Mouse (Mus musculus) lung, embryonic 16.5 days (tissue): ENCODE data around the gene Mast4. TPM values are rescaled to one million over a fixed set of nuclear protein-coding genes. Genes with fewer than 3 reads are reported as not detected.

ENCODE experiments used
- ATAC-seq: fragments of 200-750 bp; cut with Nextera tagmentation; 2 replicates; pipeline ENCODE4 v1.8.0; 2017; ENCODE audit warnings: low read depth, mild to moderate bottlenecking, moderate library complexity
- H3K27ac ChIP-seq: fragments of 300-500 bp; sonication (generic); 2 replicates; pipeline ENCODE4 v1.5.1; 2014; ENCODE audit warnings: mild to moderate bottlenecking, control low read depth, low read length
- H3K27me3 ChIP-seq: fragments of 300-500 bp; sonication (generic); 2 replicates; pipeline ENCODE4 v1.6.1; 2014; ENCODE audit warnings: low read depth, low read length, mixed read lengths; ENCODE audit not compliant: control insufficient read depth, insufficient read depth
- H3K36me3 ChIP-seq: fragments of 300-500 bp; sonication (generic); 2 replicates; pipeline ENCODE4 v1.6.1; 2014; ENCODE audit warnings: low read length; ENCODE audit not compliant: control insufficient read depth, insufficient read depth
- H3K4me1 ChIP-seq: fragments of 300-500 bp; sonication (generic); replicated peaks from 2 replicates; pipeline ENCODE4 v1.6.1; 2014; ENCODE audit warnings: low read length, mixed read lengths; ENCODE audit not compliant: control insufficient read depth, insufficient read depth
- H3K4me2 ChIP-seq: fragments of 300-500 bp; sonication (generic); 2 replicates; pipeline ENCODE4 v1.6.1; 2014; ENCODE audit warnings: low read depth, low read length, control low read depth
- H3K4me3 ChIP-seq: fragments of 300-500 bp; sonication (generic); 2 replicates; pipeline ENCODE4 v1.5.1; 2014; ENCODE audit warnings: mild to moderate bottlenecking, low read length, control low read depth
- H3K9ac ChIP-seq: fragments of 300-500 bp; sonication (generic); 2 replicates; pipeline ENCODE4 v1.6.1; 2014; ENCODE audit warnings: low read length, control low read depth
- H3K9me3 ChIP-seq: fragments of 300-500 bp; sonication (generic); 2 replicates; pipeline ENCODE4 v1.6.1; 2016; ENCODE audit warnings: low read length; ENCODE audit not compliant: control insufficient read depth
- WGBS: fragments of 180-500 bp; shearing (Covaris S2); extraction: QIAGEN DNeasy Blood & Tissue Kit; methylation state at CpG from one replicate; pipeline ENCODE4 v1.1.7; 2014; 5-methylcytosine and 5-hydroxymethylcytosine counted together
- polyA plus RNA-seq: library from polyadenylated mRNA; unstranded; fragments of >200 nt; fragmentation: Nextera tagmentation; extraction: Ambion mirVana; gene quantifications from 2 replicates; pipeline ENCODE4 v1.2.1, GENCODE M21; 2015

Mast4 gene
- polyA plus RNA-seq, 1 experiment from 2014 or later = 30.2 TPM

DNA sequence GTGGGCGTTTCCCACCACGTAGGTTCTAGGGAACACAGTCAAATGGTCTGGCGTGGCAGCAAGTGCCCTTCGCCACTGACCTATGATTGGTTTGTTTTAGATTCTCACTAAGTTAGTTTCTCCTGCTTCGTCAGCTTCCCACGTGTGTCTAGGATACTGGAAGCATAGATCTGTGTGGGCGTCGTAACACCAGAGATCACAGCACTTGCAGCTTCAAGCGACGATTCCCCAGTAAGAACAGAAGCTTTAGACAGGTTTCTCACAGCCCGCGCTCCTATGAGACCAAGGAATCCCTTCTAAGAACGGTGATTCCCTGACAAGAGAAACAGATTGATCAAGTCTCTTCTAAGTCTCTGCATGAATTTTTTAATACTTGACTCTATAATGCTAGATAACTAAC lies 39.9 kb downstream of the Mast4 start:
- whole genome bisulfite sequencing = 74% methylated on average over 13 of the region's 13 CpGs
- H3K9me3 ChIP-seq = no peaks in the 10 kb centered on the region
- no peak for ATAC-seq

GRCm38 (mm10) chr13:103293121-103293520 lies 41.2 kb downstream of the Mast4 start:
- Histone ChIP-seq H3K36me3 (no peaks in the 10 kb centered on the region), H3K9ac (no peak overlapping the region), H3K4me1 (no peaks in the 10 kb centered on the region), H3K9me3 (no peaks in the 10 kb centered on the region), H3K27ac (no peak overlapping the region), H3K27me3 (no peaks in the 10 kb centered on the region), H3K4me2 (no peak overlapping the region), H3K4me3 (no peak overlapping the region)
- no peak for ATAC-seq
- 88% methylated on average over 1 of the region's 1 CpGs for WGBS

More for the DNA sequence above, 39.9 kb downstream of the Mast4 start:
- H3K4me3 ChIP-seq = no peak overlapping the region
- no peaks in the 10 kb centered on the region for H3K36me3 ChIP-seq
- no peaks in the 10 kb centered on the region for H3K27me3 ChIP-seq
- H3K9ac ChIP-seq = no peak overlapping the region
- no peaks in the 10 kb centered on the region for H3K4me1 ChIP-seq
- no peak overlapping the region for H3K4me2 ChIP-seq
- H3K27ac ChIP-seq = no peak overlapping the region

GRCm38 (mm10) chr13:103291098-103291497 lies 43.2 kb downstream of the Mast4 start:
- ATAC-seq = no peak
- no peaks in the 10 kb centered on the region for H3K4me1 ChIP-seq
- H3K9ac ChIP-seq = no peak overlapping the region
- no peaks in the 10 kb centered on the region for H3K9me3 ChIP-seq
- no peaks in the 10 kb centered on the region for H3K36me3 ChIP-seq
- no peak overlapping the region for H3K4me2 ChIP-seq
- no peaks in the 10 kb centered on the region for H3K27me3 ChIP-seq
- H3K27ac ChIP-seq = no peak overlapping the region
- 71% methylated on average over 4 of the region's 4 CpGs for WGBS
- H3K4me3 ChIP-seq = no peak overlapping the region

DNA sequence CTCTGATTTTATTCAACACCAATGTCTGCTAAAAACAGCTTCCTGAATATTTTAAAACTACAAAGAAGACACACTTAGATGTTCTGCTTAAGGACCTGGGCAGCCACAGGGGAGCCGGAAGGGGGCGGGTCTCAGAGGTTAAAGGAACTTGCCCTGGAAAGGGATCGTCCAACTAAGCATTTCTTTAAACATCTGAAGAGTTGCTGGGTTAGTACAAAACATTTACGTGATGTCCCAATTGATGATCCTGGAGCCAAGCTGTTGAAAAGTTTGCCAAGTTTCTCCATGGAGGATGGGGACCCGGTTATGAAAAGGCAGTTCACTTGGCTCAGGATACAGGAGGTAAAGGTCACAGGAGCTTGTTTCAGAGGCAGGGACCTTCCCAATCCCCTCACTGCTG lies 48.5 kb downstream of the Mast4 start:
- no peaks in the 10 kb centered on the region for H3K4me1 ChIP-seq
- H3K36me3 ChIP-seq = no peaks in the 10 kb centered on the region
- H3K27ac ChIP-seq = no peak overlapping the region
- no peak overlapping the region for H3K9ac ChIP-seq
- no peak overlapping the region for H3K4me3 ChIP-seq
- no peaks in the 10 kb centered on the region for H3K27me3 ChIP-seq
- no peak overlapping the region for H3K4me2 ChIP-seq
- no peaks in the 10 kb centered on the region for H3K9me3 ChIP-seq
- WGBS = 72% methylated on average over 5 of the region's 5 CpGs
- ATAC-seq = no peak

DNA sequence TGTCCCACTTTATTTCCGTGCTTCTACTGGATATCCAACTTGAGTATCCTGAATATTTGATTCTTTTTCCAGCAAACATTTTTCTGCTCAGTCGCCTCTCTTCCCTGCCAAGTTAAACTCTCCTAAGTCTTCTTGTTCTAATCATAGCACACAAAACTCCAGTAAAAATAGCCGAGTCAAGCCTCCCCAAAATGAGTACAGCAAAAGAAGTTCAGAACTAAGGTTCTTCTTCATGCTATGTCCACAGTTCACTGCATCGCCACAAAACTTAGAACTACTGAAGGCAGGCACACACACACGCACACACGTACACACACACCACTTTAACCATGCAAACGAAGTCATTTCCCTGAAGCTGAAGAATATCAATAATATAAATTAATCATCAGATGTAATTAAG lies 49.3 kb downstream of the Mast4 start:
- Histone ChIP-seq H3K4me2 (no peak overlapping the region), H3K9ac (no peak overlapping the region), H3K9me3 (no peaks in the 10 kb centered on the region), H3K4me3 (no peak overlapping the region), H3K4me1 (no peaks in the 10 kb centered on the region), H3K27me3 (no peaks in the 10 kb centered on the region), H3K27ac (no peak overlapping the region), H3K36me3 (no peaks in the 10 kb centered on the region)
- WGBS = 83% methylated on average over 7 of the region's 7 CpGs
- no peak for ATAC-seq

DNA sequence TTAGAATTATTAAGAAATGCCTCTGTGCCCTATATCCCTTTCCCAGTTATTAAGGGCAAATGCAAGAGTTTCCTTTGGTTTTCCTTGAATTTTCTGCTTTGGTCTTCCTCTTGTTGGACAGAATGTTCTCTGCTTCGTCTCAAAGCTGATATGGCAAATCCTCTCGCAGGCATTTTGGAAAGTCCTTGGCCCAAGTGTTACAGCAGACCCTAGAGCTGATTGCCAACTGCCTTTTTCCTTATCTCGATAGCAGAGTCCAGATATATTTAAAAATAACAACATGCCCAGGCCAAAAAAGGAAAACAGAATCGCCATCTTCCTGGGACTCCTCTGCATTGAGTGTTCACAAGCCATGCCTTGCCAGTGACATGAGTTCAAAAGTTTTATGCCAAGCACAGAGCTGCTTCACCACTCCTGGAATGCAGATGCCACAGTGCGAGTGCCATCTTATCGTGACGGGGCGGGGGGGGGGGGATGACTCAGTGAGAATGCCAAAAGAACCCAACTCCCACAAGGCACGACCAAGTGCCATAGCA lies 63.4 kb downstream of the Mast4 start:
- no peaks in the 10 kb centered on the region for H3K36me3 ChIP-seq
- 74% methylated on average over 9 of the region's 9 CpGs for WGBS
- H3K27ac ChIP-seq = no peak overlapping the region
- H3K9me3 ChIP-seq = no peaks in the 10 kb centered on the region
- H3K4me2 ChIP-seq = no peak overlapping the region
- no peak overlapping the region for H3K4me3 ChIP-seq
- no peak overlapping the region for H3K9ac ChIP-seq
- ATAC-seq = no peak
- no peaks in the 10 kb centered on the region for H3K4me1 ChIP-seq
- no peaks in the 10 kb centered on the region for H3K27me3 ChIP-seq

GRCm38 (mm10) chr13:103262707-103263106 lies 71.6 kb downstream of the Mast4 start:
- ATAC-seq = peak; percentile 57
- WGBS = 42% methylated on average over 3 of the region's 3 CpGs
- H3K9ac ChIP-seq = no peak overlapping the region

GRCm38 (mm10) chr13:103262061-103262460 lies 72.2 kb downstream of the Mast4 start:
- H3K27me3 ChIP-seq = no peaks in the 10 kb centered on the region
- H3K9ac ChIP-seq = no peak overlapping the region
- H3K4me3 ChIP-seq = no peak overlapping the region
- WGBS = 45% methylated on average over 3 of the region's 3 CpGs
- H3K4me2 ChIP-seq = no peak overlapping the region
- ATAC-seq = peak; percentile 57; the same call in 1 of the 2 replicates
- no peak overlapping the region for H3K27ac ChIP-seq
- H3K4me1 ChIP-seq = no peaks in the 10 kb centered on the region
- H3K36me3 ChIP-seq = no peaks in the 10 kb centered on the region
- peaks cover 3% of the 10 kb centered on the region for H3K9me3 ChIP-seq

More at GRCm38 (mm10) chr13:103262707-103263106, 71.6 kb downstream of the Mast4 start:
- Histone ChIP-seq H3K4me3 (no peak overlapping the region), H3K4me1 (no peaks in the 10 kb centered on the region), H3K36me3 (no peaks in the 10 kb centered on the region), H3K27ac (no peak overlapping the region), H3K9me3 (peaks cover 3% of the 10 kb centered on the region), H3K27me3 (no peaks in the 10 kb centered on the region), H3K4me2 (no peak overlapping the region)

DNA sequence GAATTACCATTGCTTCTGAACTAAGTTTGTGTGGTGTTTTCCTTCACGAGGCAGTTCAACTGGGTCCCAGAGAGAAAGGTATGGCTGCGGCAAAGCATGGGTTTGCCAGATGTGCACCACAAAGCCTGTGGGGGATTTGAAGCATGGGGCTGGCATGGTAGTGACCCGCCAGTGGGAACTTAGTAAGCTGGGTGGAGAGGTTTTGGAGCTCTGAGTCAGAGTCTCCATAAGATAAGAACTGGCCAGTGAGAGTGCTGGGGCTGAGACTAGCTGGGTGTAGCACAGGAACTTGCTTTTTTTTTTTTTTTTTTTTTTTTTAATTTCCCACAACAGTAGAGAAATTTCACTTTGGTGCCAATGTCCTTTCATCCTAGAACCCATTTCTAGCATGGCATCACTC lies 73.9 kb downstream of the Mast4 start:
- Histone ChIP-seq H3K27ac (no peak overlapping the region), H3K27me3 (no peaks in the 10 kb centered on the region), H3K9me3 (peaks cover 3% of the 10 kb centered on the region), H3K4me1 (no peaks in the 10 kb centered on the region), H3K36me3 (no peaks in the 10 kb centered on the region), H3K9ac (no peak overlapping the region), H3K4me2 (no peak overlapping the region), H3K4me3 (no peak overlapping the region)
- no peak for ATAC-seq
- WGBS = 80% methylated on average over 3 of the region's 3 CpGs

GRCm38 (mm10) chr13:103258106-103258505 lies 76.2 kb downstream of the Mast4 start:
- H3K27me3 ChIP-seq = no peaks in the 10 kb centered on the region
- no peak overlapping the region for H3K9ac ChIP-seq
- ATAC-seq = no peak
- H3K36me3 ChIP-seq = no peaks in the 10 kb centered on the region
- no peak overlapping the region for H3K27ac ChIP-seq
- H3K9me3 ChIP-seq = no peaks in the 10 kb centered on the region
- H3K4me1 ChIP-seq = no peaks in the 10 kb centered on the region
- H3K4me2 ChIP-seq = no peak overlapping the region
- WGBS = 55% methylated on average over 3 of the region's 3 CpGs
- no peak overlapping the region for H3K4me3 ChIP-seq
